Mouse (Mus musculus) lung, adult 2 months (tissue): Measurements from ENCODE around the gene Ccdc120.
A peak's percentile ranks its signal among the peaks of the same experiment; 100 is the strongest.

Experiments used
- CTCF ChIP-seq: fragments of 200-500 bp; IDR thresholded peaks from 2 replicates; pipeline ENCODE4 v1.5.1; 2011; ENCODE audit warnings: mild to moderate bottlenecking, low read length, control low read depth; ENCODE audit not compliant: insufficient read depth
- POLR2A ChIP-seq: fragments of 200-500 bp; IDR thresholded peaks from 2 replicates; pipeline ENCODE4 v1.6.1; 2011; ENCODE audit warnings: low read depth, mild to moderate bottlenecking, control low read depth, low read length, borderline replicate concordance; ENCODE audit errors: extremely low read depth

DNA sequence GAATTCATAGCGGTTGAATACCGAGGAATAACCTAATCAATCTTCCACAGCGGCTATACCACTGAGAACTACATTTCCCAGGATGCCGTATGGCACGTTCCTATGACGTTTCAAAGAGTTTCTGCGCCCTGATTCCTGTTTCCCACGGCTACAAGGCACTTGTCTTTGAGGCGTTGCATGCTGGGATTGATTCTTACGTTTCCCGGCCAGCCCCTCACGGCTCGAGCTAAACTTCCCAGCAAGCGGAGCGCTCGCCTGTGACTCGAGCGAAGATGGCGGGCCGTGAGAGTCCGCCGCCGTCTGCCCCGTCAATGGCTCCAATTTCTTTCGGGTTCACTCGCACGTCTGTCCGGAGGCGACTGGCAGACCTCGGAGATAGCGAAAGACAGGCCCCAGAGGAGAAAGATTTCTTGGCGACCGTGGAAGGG lies 53.7 kb downstream of the Ccdc120 start, which contains the start of gene Gpkow:
- TF ChIP-seq CTCF (no peak), POLR2A (peak; percentile 71; the same call in 1 of the 2 replicates)
